Mouse (Mus musculus): ENCODE measurements around the gene Gm38655. TPM values are rescaled to one million over a fixed set of nuclear protein-coding genes. Genes with fewer than 3 reads are reported as not detected.

Gm38655 gene
- not detected in 4 replicates for total RNA-seq (2023)

DNA sequence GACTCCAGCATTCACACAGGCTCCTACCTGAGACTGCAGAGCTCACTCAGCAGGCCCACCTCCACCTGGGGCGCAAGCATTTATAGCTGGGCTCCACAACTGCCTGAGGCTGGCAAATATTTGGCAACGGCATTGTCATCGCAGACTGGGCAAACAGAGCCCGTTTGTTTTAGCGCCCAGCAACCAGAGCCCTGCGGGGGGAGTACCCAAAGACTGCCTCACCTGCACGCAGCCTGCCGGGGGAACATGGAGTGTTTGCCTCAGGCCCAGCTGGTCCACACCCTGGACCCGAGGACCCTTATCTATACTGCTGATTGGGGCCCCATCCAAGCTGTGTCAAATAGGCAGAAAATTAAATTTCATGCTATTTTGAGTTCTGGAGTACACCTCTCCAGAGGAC is at the start of gene Gm38655:
Gm38655 (minus strand) TSS at position 61 of the 400 bp plus-strand sequence.

GRCm38 (mm10) chr17:25188150-25189031 is 13.1 kb upstream of the Gm38655 start, which contains the start of gene Unkl:
TSS of gene Unkl (plus strand) at chr17:25188397.

GRCm38 (mm10) chr17:25184129-25184691 is 8.9 kb upstream of the Gm38655 start, which contains the start of gene BC003965:
TSS of gene BC003965 (plus strand) at chr17:25184554.

GRCm38 (mm10) chr17:25162161-25162560 is 13.1 kb downstream of the Gm38655 start, which contains the start of gene Ccdc154:
TSS of gene Ccdc154 (plus strand) at chr17:25162461.

DNA sequence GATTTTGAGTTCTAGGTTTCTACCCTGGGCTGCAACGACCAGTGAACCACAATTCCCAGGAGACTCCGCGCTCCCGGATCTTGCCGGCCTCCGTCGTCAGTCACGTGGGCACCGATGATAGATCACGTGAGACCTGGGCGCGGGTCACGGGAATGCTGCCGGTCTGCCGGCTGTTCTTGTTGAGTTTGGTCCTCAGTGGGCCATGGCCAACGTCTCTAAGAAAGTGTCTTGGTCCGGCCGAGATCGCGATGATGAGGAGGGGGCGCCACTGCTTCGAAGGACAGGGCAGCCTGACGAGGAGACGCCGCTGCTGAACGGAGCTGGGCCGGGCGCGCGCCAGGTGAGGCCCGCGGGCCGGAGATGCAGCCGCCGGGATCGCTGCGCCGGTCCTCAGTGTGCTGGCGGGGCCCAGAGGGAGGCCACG is 42.0 kb downstream of the Gm38655 start, which contains the start of gene Clcn7:
Clcn7 (plus strand) TSS at position 117 of the 424 bp plus-strand sequence.

Other genes with a start within 250 kb of the Gm38655 start
- gene Mapk8ip3, start 238.5 kb downstream of the Gm38655 start, total RNA-seq (2023), result 208 to 219 TPM (median 213 TPM) in 4 replicates
- 26.3 to 41.9 TPM (median 33.7 TPM) in 4 replicates for gene Jpt2, start 214.8 kb downstream of the Gm38655 start, total RNA-seq (2023)
- gene Cramp1l, start 159.7 kb downstream of the Gm38655 start, total RNA-seq (2023), result 34.2 to 39.7 TPM (median 38.7 TPM) in 4 replicates
- gene Ift140, start 159.4 kb downstream of the Gm38655 start, total RNA-seq (2023), result 65.2 to 73.5 TPM (median 69.5 TPM) in 4 replicates
- gene Tmem204, start 91.9 kb downstream of the Gm38655 start, total RNA-seq (2023), result not detected in 4 replicates
- 30.7 to 41.3 TPM (median 35.3 TPM) in 4 replicates for gene Telo2, start 59.5 kb downstream of the Gm38655 start, total RNA-seq (2023)
- 0.39 TPM in 1 of 4 replicates, not detected in the others for gene Ptx4, start 54.7 kb downstream of the Gm38655 start, total RNA-seq (2023)
- 41.6 to 48.1 TPM (median 42.1 TPM) in 4 replicates for gene Clcn7, start 42.1 kb downstream of the Gm38655 start, total RNA-seq (2023)
- 0.24 to 0.56 TPM in 2 of 4 replicates, not detected in the others for gene Ccdc154, start 13.0 kb downstream of the Gm38655 start, total RNA-seq (2023)
- gene BC003965, start 9.1 kb upstream of the Gm38655 start, total RNA-seq (2023), result 11.1 to 14.3 TPM (median 13.7 TPM) in 4 replicates
- 35.4 to 49.4 TPM (median 36.7 TPM) in 4 replicates for gene Unkl, start 12.9 kb upstream of the Gm38655 start, total RNA-seq (2023)
- 25.2 to 29.1 TPM (median 27.6 TPM) in 4 replicates for gene Gnptg, start 64.7 kb upstream of the Gm38655 start, total RNA-seq (2023)
- gene Tsr3, start 64.7 kb upstream of the Gm38655 start, total RNA-seq (2023), result 16.0 to 18.5 TPM (median 16.6 TPM) in 4 replicates
- gene Baiap3, start 80.9 kb upstream of the Gm38655 start, total RNA-seq (2023), result 0.98 to 1.9 TPM (median 1.2 TPM) in 4 replicates
- 456 to 465 TPM (median 462 TPM) in 4 replicates for gene Ube2i, start 99.2 kb upstream of the Gm38655 start, total RNA-seq (2023)
- not detected in 4 replicates for gene Prss34, start 122.9 kb upstream of the Gm38655 start, total RNA-seq (2023)
- not detected in 4 replicates for gene Prss28, start 133.2 kb upstream of the Gm38655 start, total RNA-seq (2023)
- gene Prss29, start 143.2 kb upstream of the Gm38655 start, total RNA-seq (2023), result not detected in 4 replicates
- gene Tpsab1, start 170.1 kb upstream of the Gm38655 start, total RNA-seq (2023), result not detected in 4 replicates
- not detected in 4 replicates for gene Tpsb2, start 190.8 kb upstream of the Gm38655 start, total RNA-seq (2023)
- not detected in 4 replicates for gene Tpsg1, start 193.8 kb upstream of the Gm38655 start, total RNA-seq (2023)

All from B cell, adult 62 days (primary cell).